Mouse (Mus musculus) urinary bladder, postnatal 36 days (tissue): ENCODE results near the gene Rab34.

Source experiments
- DNase-seq, 2 experiments: peaks; one replicate each; pipeline ENCODE4 v3.0.0; 2022; ENCODE audit warnings: low spot score in 2 of 2, mixed read lengths in 1 of 2

Rab34 gene

DNA sequence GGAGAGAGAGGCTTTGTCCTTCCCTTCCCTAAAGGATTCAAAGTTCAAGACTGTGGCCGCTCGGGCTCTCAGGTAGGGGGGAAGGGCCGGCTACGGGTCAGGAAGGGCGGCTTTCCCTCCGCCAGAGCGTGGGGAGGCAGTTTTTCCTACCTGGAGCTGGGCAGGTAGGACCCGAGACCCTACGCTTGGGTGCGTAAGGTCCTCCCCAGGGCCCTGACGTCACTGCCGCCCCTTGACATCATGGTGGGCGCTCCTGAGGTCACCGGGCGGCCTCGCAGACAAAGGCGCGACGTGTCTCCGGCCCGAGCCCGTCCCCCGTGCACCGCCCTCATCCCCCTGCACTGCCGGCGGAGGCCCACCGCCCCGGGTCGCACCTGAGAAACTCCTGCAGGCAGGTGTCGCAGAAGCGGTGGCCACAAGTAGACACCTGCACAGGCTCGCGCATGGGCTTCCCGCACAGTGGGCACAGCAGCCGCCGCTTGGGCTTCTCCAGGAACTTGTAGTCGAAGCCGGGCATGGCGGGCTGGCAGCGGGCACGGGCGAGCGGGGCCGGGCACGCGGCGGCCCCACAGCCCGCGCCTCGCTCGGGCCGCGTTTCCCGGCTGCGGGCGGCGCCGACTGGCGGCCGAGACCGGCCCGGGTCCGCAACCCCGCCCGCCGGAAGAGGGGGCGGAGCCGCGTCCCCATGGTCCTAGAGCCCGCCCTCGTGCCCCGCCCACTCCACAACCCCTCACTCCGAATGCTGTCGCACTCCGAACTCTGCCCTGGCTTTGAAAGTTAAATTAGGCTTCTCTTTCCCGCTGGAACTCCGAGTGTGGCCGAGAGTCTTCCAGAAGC, 23.1 kb upstream of the Rab34 start, which contains the start of gene Traf4:
Traf4 (minus strand) TSS at position 666 of the 837 bp plus-strand sequence.
- DNase-seq: peak; percentile 76 to 80

DNA sequence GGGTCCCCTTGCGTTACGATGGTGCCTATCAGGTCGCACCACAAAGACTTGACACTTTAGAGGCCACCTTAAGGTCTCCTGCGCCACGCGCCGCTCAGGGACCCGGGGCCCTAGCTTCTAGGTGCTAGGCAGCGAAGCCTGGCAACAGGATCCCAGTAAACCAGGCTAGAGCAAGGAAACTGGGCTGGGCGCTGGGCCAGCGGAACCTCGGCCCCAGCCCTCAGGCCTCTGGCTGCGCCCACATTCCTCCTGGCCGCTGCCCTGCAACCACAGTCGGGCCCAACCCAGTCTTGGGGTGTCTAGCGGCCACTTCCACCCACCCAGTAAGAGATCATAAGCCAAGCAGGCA, 22.5 kb upstream of the Rab34 start:
- DNase-seq: peak in 1 of 2 experiments; percentile 67

DNA sequence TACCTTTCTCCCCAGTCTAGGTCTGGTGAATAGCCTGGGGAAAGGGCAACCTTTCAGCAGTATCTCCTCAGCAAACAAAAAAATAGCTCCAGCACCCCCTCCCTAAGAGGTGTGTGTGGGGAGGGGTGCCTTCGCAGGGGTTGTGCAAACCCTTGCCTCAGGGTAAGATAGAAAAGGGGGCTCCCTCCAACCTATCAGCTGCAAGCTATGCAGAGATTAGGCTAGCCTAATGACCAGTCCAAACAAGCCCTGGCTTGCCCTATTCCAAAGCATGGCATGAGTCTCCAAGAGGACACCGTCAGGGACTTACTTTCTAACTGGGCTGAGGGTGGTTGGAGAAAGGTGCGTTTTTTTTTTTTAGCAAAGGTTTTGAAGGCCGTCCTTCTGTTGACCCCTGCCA, 22.1 kb upstream of the Rab34 start:
- no peak for DNase-seq

DNA sequence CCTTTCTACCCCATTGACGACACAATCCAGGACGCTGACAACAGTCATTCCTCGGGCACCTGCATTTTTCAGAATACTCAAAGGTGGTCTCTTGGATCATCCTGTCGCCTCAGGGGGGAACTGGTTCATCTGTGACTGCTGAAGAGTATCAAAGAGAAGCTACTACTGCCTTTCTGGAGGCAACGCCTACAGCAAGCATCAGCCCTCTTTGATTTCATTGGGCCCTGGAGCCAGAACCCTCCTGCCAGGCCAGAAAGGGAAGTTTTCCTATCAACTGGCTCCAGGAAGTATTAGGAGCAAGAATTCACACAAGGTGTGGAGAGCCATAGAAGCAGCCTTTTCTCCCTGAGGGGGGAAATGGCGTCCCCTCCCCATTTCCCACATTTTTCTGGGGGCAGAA, 21.6 kb upstream of the Rab34 start:
- no peak for DNase-seq

DNA sequence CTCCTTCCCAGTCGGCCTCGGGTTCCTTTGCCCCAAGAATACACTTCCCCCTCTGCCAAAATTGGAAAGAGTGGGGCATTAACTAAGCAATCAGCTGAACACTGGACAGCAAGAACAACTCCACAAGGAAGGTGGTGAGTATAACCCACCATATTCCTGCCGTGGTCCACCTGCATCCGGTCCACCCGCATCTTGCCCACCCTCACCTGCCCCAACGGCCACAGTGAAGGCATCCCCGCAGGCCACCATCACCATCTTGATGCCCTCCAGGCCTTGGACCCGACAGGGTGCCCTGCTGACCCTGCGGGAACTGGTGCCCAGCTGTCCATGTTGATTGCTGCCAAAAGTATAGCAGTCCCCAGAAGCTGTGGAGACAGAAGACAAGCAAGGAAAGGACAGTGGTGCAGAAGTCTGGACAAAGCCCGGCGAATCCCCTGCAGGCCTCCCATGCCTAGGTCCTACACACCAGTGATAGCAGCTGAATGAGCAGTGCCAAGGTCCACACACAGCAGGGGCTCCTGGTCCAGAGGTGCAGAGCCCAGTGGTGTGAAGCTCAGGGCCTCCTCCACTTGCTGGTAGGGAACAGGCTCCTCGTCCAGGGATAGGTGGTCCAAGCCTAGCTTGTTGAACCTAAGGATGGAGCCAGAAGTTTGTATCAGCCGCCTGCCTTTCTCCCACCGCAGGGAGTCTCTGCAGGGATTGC, 20.8 kb upstream of the Rab34 start:
- no peak for DNase-seq

DNA sequence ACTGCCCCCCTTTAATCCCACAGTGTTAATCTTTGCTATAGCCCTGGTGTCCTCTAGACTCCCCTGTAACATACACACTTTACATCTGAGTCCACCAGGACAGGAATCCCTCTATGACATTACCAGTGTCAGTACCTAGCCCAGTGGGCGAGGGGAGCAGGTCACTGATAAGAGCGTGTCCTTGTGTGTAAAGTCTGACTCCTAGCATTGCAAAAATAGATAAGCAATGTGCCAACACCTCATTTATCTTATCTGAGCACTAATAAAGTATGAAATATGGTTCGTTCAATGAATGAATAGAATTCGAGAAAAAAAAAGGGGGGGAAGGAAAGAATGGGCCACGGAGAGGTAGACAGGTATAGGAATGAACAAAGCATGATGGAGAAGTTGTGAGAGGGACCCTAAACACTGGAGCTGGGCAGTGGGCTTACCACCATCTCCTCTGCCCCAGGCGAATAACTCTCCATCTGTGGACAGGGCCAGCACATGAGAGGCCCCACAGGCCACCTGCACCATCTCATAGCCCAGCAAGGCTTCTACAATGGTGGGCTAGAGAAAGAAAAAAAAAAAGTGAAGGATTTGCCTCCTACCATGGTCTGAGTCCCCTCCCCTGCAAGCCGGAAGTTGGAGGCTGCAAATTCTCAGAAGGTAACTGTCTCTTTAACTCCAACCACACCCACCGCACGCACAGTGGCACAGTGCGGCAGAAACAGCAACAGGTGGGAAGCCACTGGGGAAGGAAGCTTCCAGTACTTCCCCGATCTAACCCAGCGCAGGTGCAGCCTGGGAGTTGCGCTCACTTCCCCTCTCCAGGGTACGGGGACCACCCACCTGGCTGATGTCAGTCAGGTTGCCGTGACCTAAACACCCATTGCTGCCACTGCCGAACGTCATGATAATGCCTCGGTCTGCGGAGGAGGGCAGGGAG, 19.4 kb upstream of the Rab34 start:
- no peak for DNase-seq

DNA sequence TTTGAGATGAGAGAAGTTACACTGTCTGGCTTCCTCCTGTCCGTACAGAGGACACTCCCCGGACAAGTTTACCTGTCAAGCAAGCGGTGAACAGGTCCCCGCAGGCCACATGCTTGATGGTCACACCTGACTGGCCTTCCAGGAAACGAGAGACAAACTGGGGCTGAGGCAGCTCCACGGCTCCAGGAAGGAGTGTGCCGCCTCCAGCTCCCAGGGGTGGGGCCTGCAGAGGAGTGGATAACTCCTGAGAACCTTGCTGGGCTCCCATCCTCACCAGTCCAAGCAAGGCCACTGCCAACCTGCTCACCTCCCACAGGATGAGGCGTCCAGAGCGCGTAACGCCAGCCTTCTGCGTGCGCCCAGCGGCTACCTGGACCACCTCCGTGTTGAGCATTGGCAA, 17.9 kb upstream of the Rab34 start:
- DNase-seq: peak in 1 of 2 experiments; percentile 48

DNA sequence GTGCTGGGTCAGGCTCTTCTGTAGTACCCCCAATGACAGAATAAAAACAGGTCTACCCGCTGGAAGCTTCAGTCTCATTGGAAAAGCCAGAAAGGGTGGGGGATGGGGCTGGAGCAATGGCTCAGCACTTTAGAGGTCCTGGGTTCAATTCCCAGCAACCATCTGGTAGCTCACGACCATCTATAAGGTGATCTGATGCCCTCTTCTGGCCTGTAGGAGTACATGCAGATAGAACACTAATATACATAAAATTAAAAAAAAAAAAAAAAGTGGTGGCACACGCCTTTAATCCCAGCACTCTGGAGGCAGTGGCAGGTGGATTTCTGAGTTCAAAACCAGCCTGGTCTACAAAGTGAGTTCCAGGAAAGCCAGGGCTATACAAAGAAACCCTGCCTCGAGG, 16.9 kb upstream of the Rab34 start:
- DNase-seq: no peak

DNA sequence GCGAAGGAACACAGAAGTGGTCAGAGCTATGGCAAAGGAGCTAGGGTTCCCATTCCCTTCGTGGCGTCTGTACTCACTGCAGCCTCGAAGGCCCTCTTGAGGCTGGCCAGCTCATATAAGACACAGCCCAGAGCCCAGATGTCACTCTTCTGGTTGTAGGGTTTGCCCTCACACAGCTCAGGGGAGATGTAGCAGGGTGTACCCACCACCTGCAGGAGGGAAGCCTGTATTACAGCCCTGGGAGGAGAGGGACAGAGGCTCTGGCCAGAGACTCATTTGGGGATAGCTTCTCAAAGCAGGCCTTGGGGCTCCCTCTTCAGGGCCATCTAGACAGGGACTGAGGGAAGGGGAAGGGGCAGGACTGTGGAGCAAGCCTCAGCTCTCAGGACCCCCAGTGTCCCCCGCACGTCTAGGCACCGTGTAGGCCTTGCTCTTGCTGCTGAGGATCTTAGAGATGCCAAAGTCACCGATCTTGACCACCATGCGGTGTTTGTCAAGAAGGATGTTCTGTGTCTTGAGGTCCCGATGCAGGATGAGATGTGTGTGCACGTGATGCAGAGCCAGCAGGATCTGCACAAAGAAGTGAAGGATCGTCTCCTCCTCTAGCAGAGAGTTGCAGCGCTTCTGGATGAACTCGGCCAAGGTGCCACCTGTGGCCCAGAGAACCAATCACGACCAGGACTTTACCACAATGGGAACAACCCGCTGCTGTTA, 16.0 kb upstream of the Rab34 start:
- DNase-seq: no peak

DNA sequence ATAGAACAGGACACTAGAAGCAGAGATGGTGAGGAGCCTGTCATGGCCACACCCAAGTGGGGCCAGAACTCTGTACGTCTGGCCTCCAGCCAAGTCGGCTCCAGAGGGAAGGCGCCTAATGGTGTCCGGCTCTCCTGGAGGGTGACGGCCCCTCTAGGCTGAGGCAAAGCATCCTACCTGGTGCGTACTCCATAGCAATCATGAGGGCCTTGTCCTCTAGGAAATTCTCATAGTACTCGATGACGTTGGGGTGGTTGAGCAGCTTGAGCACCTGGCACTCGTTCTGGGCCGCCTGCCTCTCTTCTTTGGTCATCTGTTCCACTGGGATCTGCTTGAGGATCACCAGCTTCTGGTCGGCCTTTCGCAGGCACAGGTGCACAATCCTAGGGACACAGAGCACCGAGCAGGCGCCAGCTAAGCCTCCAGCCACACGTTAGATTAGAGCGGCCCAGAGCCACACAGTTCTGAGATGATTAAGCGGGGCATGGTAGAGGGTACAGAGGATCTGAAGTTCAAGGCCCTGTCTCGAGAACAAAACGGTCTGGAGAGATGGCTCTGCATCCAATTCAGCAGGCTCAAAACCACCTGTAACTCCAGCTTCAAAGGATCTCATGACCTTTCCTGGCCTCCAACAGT, 15.4 kb upstream of the Rab34 start:
- DNase-seq: no peak

DNA sequence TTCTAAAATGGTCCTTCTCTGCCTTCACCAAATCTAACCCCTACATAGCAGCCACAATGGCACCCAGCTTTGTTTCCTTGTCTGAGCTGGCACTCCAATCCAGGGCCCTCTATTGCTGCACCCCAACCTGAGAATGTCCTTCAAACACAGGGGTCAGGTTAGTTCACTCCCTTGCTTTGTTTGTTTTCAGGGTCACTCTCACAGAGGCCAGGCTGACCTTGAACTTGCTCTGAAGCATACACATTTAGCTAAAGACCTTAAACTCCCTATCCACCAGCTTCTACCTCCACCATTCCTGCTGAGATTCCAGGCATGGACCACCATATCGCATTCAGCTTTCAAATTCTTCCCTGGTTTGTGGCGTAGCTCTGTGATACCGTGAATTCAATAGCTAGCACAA, 13.7 kb upstream of the Rab34 start:
- DNase-seq: no peak

DNA sequence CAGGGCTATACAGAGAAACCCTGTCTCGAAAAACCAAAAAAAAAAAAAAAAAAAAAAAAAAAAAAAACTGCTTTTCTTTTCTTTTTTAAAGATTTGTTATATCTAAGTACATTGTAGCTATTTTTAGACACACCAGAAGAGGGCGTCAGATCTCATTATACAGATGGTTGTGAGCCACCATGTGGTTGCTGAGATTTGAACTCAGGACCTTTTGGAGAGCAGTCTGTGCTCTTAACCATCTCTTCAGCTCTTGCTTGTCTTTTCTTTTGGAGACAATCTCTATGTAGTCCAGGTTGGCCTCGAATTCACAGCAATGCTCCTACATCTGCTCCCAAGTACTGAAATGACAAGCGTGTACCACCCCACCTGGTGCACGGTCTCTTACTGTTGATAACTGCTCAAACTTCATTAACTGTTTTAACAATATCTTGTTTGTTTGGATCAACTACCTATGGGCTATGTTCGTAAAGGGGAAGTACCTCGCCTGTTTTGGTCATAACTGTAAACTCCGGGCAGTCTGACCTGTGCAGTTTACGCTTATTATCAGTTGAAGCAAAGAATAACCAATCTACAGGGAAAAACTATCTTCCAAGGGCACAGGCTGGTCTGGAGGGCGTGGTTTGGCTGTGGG, 12.3 kb upstream of the Rab34 start:
- DNase-seq: no peak

DNA sequence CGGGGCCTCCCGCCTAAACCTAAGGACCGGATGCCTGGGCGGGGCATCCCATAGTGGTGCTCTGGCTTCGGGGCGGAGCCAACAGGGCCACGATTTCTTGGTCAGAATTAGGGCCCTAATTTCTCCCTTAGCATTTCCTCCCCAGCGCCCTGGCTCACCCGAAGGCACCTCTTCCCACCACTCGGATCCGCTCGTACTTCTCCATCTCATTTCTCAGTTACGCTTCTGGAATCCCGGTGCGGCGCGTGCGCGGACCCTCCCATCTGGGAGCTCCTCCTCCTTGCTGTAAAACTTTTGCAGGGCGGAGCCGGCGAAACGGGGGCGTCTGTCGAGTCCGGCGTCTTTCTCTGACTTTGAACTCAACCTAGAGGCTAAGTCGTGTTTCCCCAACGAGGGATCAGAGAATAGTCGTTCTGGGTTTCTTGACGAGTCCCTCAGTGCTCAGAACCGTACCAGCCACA, 11.8 kb upstream of the Rab34 start, which contains the start of the genes Nek8 and Tlcd1:
Nek8 (minus strand) TSS at position 274 of the 461 bp plus-strand sequence.
Tlcd1 (plus strand) TSS at position 310 of the 461 bp plus-strand sequence.
- peak; percentile 89 to 91 for DNase-seq

DNA sequence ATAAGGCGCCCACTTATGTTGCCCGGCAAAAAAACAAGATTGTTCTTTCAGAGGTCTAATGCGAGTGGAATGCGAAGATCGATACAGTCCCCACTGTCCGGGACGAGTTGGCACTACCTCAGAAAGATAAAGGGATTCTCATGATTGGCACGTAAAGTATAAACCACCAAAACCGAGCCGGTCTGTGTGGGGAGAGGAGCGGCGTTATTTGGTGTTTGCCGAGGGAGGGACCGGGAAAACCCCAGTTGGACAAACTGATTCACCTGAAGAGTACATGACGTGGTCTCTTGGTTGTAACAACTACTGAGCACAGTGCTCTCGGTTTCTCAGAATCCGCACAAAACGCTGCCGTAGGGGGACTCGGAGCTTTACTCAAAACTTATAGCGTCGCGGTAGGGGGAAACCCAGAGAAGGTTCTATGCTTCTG, 11.3 kb upstream of the Rab34 start:
- no peak for DNase-seq

DNA sequence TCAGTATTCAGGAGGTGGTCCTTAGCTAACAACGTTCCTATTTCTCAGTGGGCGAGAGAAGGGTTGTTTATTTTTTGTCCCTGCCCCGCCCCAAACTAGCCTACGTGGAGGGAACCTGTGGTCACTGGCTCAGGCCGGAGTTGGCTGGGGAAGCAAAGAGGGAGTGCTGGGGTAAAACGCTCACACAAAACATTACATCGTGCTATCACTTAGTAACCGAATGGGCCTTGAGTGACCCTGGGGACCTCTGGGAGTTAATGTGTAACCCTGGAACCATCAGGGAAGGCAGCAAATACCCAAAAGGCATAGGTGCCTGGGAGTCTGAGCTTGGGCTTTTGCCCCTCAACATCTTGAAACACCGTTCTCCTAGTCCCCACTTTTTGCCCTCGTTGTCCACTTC, 10.8 kb upstream of the Rab34 start:
- DNase-seq: peak; percentile 37 to 57

DNA sequence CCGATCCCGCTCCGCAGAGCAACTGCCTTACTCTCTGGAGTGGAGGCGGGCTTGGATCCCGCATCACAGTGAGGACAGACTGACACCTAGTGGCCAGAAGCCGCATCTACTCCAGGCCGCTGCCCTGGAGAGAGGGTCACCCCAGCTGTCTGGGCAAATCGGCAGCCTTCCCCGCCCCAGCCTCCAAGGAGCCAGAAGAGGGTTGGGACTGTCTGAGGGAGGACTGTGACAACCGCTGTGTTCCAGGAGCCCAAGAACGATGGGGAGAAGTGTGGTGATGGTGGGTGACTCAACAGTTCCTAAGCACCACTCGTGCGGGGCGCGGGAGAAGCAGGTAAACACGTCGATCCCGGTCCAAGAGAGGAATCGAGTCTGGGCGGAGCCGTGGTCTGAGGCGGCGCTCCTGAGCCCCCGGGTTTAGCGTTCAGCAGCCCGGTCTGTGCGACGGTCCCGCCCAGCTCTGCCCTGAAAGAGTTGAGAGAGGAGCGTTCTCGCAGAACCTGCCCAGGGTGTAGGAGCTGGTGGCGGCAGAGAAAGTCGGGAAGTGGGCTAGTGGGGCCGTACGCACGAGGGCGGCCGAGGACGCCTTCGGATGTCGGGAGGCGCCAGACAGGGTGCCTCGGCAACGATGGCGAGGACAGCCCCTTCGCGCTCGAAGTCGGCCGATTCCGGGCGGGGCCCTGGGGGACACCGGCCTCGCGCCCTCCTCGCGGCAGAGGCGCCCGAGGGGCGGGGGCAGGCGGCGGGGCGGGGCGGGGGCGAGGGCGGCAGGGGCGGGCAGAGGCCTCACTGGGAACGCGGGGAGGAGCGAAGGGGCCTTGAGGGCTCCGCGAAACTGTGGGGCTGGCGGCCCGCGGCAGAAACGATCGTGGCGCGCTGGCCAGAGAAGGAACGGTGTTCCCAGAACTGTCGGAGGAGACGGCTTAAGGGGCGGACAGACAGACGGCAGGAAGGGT, 10.0 kb upstream of the Rab34 start:
- peak; percentile 93 to 96 for DNase-seq

DNA sequence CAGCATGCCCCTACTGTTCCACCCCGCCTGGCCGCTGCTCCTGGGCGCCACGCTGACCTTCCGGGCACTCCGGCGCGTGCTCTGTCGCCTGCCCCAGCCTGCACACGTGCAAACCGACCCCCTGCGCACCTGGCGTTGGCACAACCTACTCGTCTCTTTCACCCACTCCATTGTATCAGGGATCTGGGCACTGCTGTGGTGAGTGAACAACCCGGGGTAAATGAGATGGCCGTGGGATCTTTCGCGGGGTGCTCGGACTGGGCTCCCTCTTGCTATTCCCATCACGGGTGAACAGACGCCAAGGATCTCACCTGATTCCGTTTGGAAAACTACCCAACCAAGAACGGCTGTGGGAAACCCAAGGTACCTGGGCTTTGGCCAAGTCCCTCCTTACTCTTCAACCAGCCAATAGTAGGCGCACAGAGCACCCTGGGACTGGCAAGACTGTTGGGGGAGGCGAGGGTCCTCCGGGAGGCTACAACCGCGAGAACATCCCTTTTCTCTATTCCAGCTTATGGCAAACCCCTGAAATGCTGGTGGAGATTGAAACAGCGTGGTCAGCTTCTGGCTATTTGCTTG, 9.3 kb upstream of the Rab34 start:
- peak; percentile 49 to 51 for DNase-seq

DNA sequence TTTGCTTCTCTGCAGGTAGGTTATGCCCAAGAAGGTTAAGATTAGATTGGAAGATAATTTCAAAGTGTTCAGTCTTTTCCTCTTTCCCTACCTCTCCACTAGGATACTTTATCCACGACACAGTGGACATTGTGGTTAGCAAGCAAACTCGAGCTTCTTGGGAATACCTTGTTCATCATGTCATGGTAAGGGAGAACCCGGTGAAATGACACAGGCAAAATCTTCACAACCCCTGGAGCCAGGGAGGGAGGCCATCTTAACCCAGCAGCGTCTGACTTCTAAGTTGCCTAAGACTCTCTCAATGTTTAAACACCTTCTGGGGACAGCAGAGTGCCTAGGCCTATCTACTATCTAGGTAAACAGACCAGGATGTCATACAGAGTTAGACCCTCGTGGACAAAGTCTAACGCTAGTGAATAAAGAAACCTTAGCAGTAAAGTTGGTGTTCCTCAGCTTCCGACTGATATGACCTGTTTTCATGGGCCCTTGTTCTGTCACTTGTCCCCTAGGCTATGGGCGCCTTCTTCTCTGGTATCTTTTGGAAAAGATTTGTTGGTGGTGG, 8.7 kb upstream of the Rab34 start:
- DNase-seq: no peak
